Mouse (Mus musculus): Measurements from ENCODE around the gene Zbtb9. TPM values are rescaled to one million over a fixed set of nuclear protein-coding genes. Genes with fewer than 3 reads are reported as not detected.
A peak's percentile ranks its signal among the peaks of the same experiment; 100 is the strongest.

Gene Zbtb9
- polyA plus RNA-seq, 1 experiment from 2014 or later: 17.6 TPM

- H3K4me1 ChIP-seq: no peaks in the 10 kb centered on the region
- H3K9ac ChIP-seq: no peak overlapping the region
- 66% methylated on average over 11 of the region's 11 CpGs for WGBS
- 0 out of 2 replicates have a peak, but pooled peaks cover 4% of the 10 kb centered on the region for H3K36me3 ChIP-seq
- H3K4me2 ChIP-seq (replicated peaks): no peak overlapping the region
- H3K4me3 ChIP-seq: no peak overlapping the region
- H3K27ac ChIP-seq: no peak overlapping the region
- H3K27me3 ChIP-seq (replicated peaks): no peaks in the 10 kb centered on the region
- ATAC-seq (ENCODE audit: low FRiP score, low read depth): no peak
- no peaks in the 10 kb centered on the region for H3K9me3 ChIP-seq
These were observed 32.7 kb downstream of the Zbtb9 start for GRCm38 (mm10) chr17:27005644-27006043.

DNA sequence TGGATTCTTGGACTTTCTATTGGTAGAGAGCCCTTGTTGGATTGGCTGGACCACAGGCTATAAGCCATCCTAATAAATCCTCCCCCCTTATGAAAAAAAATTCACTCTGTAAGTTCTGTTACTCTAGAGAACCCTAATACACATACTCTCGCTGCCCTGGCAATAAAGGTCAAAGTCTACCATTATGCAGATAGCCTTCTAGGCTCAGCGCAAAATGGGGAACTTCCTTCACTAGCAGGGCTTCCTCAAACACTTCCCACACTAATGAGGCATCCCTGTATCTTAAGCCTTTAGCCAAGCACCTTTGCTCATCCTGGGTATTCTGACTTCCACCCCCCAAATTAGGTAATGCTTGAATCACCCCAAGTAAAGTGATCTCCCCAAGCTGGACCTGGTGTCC is 35.3 kb downstream of the Zbtb9 start:
- Histone ChIP-seq H3K27me3 (replicated peaks) (no peaks in the 10 kb centered on the region), H3K9ac (no peak overlapping the region), H3K4me1 (peaks cover 9% of the 10 kb centered on the region), H3K9me3 (no peaks in the 10 kb centered on the region), H3K36me3 (no peaks in the 10 kb centered on the region), H3K4me3 (no peak overlapping the region), H3K4me2 (replicated peaks) (no peak overlapping the region), H3K27ac (no peak overlapping the region)
- 82% methylated on average over 2 of the region's 2 CpGs for WGBS
- ATAC-seq (ENCODE audit: low FRiP score, low read depth): no peak

DNA sequence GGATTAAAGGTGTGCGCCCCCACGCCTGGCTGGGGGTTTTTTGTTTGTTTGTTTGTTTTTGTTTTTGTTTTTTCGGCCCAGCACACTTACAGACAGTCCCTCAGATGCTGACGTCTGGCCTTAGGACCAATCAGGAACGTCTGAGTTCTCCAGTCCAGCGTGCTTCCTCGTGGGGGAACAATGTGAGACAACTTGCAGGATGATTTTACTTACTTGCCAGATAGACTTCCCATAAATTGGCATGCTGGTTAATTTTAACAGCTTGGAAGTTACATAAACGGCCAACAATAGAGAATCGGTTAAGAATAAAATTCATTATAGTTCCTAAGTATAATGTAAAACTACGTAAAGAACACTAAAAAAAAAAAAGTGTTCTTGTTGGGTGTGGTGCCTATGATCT is 38.2 kb downstream of the Zbtb9 start:
- H3K27me3 ChIP-seq (replicated peaks): no peaks in the 10 kb centered on the region
- 89% methylated on average over 10 of the region's 10 CpGs for WGBS
- no peak for ATAC-seq (ENCODE audit: low FRiP score, low read depth)

DNA sequence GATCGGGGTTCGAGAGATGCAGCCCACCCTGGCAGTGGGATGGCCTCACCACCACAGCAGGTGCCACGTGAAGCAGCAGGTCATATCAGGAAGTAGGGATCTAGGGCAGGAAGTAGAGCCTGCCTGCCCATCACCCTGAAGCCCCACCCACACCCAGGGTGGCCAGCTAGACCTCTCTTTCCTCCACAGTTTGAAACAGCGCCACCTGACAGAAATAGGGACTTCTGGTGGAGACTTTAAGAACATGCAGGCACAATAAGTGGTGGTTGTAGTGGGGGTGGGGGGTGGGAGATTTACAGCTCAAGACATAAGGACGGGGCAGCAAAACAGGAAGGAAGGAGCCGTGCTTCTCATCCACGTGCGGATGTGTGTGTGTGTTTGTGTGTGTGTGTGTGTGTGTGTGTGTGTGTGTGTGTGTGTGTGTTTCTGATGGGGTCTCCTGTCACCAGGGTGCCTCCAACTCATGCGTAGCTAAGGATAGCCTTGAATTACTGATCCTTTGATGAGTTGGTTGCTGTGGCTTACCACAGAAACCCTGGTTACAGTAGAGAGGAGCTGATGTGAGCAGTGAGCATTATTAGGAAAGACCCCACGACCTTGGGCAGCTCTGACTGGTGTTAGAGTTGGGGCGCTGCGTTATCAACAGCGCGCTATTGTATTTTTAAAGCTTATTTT is 39.2 kb downstream of the Zbtb9 start:
- H3K27ac ChIP-seq: no peak overlapping the region
- no peaks in the 10 kb centered on the region for H3K27me3 ChIP-seq (replicated peaks)
- H3K4me1 ChIP-seq: peaks cover 9% of the 10 kb centered on the region
- peak overlapping the region; percentile 0; the same call in 1 of the 2 replicates for H3K4me2 ChIP-seq (replicated peaks)
- H3K9ac ChIP-seq: no peak overlapping the region
- no peaks in the 10 kb centered on the region for H3K36me3 ChIP-seq
- no peak overlapping the region for H3K4me3 ChIP-seq
- no peaks in the 10 kb centered on the region for H3K9me3 ChIP-seq
- no peak for ATAC-seq (ENCODE audit: low FRiP score, low read depth)
- 54% methylated on average over 14 of the region's 14 CpGs for WGBS

More for the DNA sequence above, 38.2 kb downstream of the Zbtb9 start:
- Histone ChIP-seq H3K4me3 (no peak overlapping the region), H3K9ac (no peak overlapping the region), H3K4me2 (replicated peaks) (no peak overlapping the region), H3K9me3 (no peaks in the 10 kb centered on the region), H3K36me3 (no peaks in the 10 kb centered on the region), H3K27ac (no peak overlapping the region), H3K4me1 (peaks cover 9% of the 10 kb centered on the region)

DNA sequence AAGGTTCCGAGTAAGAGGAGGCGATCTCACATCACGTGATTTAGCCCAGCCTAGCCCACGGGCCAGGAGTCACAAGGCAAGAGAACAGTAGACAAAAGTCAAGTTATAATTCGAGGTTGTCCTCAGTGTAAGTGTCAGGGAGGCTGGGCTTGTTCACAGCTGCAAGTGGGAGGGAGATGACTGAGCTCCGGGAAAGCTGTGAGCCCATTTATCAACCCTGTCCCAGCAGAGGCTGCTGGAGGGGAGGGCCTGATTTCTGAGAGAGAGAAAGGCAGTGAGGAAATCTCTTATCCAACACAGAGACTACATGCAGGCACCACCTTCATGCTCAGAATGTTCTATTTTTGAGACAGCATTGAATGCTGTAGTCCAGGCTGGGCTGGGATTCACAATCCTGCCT is 39.9 kb downstream of the Zbtb9 start:
- no peak overlapping the region for H3K4me3 ChIP-seq
- H3K27ac ChIP-seq: no peak overlapping the region
- no peaks in the 10 kb centered on the region for H3K36me3 ChIP-seq
- H3K9ac ChIP-seq: no peak overlapping the region
- no peak for ATAC-seq (ENCODE audit: low FRiP score, low read depth)
- no peaks in the 10 kb centered on the region for H3K9me3 ChIP-seq
- H3K4me1 ChIP-seq: peaks cover 13% of the 10 kb centered on the region
- 22% methylated on average over 6 of the region's 6 CpGs for WGBS
- H3K27me3 ChIP-seq (replicated peaks): no peaks in the 10 kb centered on the region
- H3K4me2 ChIP-seq (replicated peaks): peak overlapping the region; percentile 0; the same call in 1 of the 2 replicates

DNA sequence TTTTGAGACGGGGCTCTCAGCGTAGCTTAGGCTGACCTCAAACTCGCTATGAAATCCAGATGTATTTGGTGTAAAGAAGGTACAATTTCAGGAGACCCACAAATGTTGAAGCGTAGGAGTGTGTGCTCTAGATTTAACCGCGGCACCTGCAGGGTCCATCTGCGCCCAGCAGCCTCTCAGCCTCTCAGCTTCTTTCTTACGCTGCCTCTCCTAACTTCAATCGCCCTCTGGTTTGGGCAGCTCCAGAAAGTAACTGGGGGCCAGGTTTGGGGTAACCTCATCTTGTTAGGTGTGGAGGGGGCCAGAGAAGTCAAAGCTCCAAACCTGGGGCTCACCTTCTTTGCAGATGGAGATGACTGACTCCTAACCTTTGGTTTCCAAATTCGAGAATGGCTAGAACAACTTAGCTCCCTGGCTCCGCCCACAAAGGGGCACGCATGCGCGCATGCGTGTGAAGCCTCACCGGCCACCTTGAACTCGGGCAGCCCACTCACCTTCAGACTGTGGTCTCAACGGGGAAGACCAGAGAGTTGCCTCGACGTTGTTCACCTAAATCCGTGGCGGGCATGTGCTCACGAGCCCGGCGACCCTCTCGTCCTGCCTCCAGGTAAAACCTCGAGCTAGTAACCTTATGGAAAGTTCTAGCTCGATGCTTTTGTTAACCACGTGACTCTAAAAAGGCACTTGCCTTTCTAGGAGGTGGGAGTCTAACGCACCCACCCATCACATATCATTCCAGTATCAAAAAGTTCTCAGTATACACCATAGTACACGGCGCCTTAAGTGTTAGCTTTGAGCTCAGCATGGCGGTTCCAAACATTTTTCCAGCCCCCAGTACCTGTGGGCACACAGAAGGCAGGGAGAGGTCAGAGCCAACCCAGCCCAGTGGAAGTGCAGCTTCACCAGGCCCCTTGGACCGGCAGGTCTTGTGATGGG is 44.9 kb downstream of the Zbtb9 start:
- peak overlapping the region; percentile 37 for H3K4me3 ChIP-seq
- peak overlapping the region; percentile 36; the same call in 1 of the 2 replicates for H3K9ac ChIP-seq
- H3K4me1 ChIP-seq: peaks cover 9% of the 10 kb centered on the region
- H3K27ac ChIP-seq: no peak overlapping the region
- H3K9me3 ChIP-seq: no peaks in the 10 kb centered on the region
- peaks cover 34% of the 10 kb centered on the region for H3K36me3 ChIP-seq
- no peaks in the 10 kb centered on the region for H3K27me3 ChIP-seq (replicated peaks)
- peak overlapping the region; percentile 68 for H3K4me2 ChIP-seq (replicated peaks)
- ATAC-seq (ENCODE audit: low FRiP score, low read depth): peak; percentile 79
- WGBS: 7% methylated on average over 34 of the region's 34 CpGs

DNA sequence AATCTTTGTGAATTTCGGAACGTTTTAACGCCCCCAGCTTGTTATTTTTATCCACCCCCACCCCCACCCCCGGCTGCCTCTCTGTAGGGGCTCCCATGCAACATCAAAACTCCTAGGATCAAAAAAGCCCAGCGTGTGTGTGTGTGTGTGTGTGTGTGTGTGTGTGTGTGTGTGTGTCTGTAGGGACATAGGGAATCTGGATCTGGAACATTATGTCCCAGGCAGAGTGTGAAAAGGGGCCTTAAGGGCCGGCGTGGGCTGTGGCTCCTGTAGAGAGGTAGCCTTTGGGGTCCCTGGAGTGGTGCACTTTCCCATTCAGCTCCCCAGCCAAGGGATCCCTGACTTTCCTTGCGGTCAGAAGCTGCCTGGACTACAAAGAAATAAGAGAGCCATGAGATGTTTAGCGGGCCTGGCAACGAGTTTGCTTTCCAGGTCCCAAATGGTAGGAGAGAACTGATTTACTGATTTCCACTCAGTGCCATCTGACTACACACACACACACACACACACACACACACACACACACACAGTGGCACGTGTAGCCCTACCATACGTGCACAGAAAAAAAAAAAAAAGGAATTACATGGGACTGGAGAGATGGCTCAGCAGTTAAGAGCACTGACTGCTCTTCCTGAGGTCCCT is 45.7 kb downstream of the Zbtb9 start:
- peak overlapping the region; percentile 36; the same call in 1 of the 2 replicates for H3K9ac ChIP-seq
- H3K4me3 ChIP-seq: no peak overlapping the region; the same call in 1 of the 2 replicates
- peak overlapping the region; percentile 68 for H3K4me2 ChIP-seq (replicated peaks)
- peaks cover 42% of the 10 kb centered on the region for H3K36me3 ChIP-seq
- whole genome bisulfite sequencing: 41% methylated on average over 12 of the region's 12 CpGs
- H3K9me3 ChIP-seq: no peaks in the 10 kb centered on the region
- ATAC-seq (ENCODE audit: low FRiP score, low read depth): no peak
- H3K27me3 ChIP-seq (replicated peaks): no peaks in the 10 kb centered on the region
- H3K4me1 ChIP-seq: peaks cover 7% of the 10 kb centered on the region
- H3K27ac ChIP-seq: no peak overlapping the region

GRCm38 (mm10) chr17:27021076-27021475 is 48.1 kb downstream of the Zbtb9 start:
- H3K27me3 ChIP-seq (replicated peaks): no peaks in the 10 kb centered on the region
- no peak overlapping the region for H3K27ac ChIP-seq
- peaks cover 7% of the 10 kb centered on the region for H3K4me1 ChIP-seq
- H3K9me3 ChIP-seq: no peaks in the 10 kb centered on the region
- H3K4me2 ChIP-seq (replicated peaks): no peak overlapping the region
- no peak overlapping the region for H3K4me3 ChIP-seq
- WGBS: 93% methylated on average over 13 of the region's 14 CpGs
- peaks cover 65% of the 10 kb centered on the region for H3K36me3 ChIP-seq
- ATAC-seq (ENCODE audit: low FRiP score, low read depth): no peak
- H3K9ac ChIP-seq: no peak overlapping the region

DNA sequence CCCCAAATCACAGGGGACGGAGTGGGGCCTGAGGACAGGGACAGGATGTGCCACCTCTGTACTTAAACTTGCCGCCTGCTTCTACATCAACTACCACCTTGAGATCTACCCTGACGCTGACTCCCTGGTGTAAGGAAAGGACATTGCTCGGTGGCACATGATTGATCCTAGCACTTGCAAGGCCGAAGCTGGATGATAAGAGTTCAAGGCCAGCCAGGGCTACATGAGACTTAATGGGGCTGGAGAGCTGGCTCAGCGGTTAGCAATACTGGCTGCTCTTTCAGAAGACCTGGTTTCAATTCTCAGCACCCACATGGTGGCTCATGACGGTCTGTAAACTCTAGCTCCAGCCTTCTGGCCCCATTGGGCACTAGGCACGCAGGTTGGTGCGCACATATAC is 48.8 kb downstream of the Zbtb9 start:
- H3K4me2 ChIP-seq (replicated peaks): no peak overlapping the region
- H3K27ac ChIP-seq: no peak overlapping the region
- H3K9ac ChIP-seq: no peak overlapping the region
- no peaks in the 10 kb centered on the region for H3K9me3 ChIP-seq
- H3K4me1 ChIP-seq: peaks cover 7% of the 10 kb centered on the region
- no peak overlapping the region for H3K4me3 ChIP-seq
- no peak for ATAC-seq (ENCODE audit: low FRiP score, low read depth)
- H3K36me3 ChIP-seq: peaks cover 67% of the 10 kb centered on the region
- H3K27me3 ChIP-seq (replicated peaks): no peaks in the 10 kb centered on the region
- 96% methylated on average over 9 of the region's 9 CpGs for WGBS

GRCm38 (mm10) chr17:27023342-27023741 is 50.4 kb downstream of the Zbtb9 start:
- no peak overlapping the region for H3K4me2 ChIP-seq (replicated peaks)
- no peak for ATAC-seq (ENCODE audit: low FRiP score, low read depth)
- H3K36me3 ChIP-seq: peaks cover 67% of the 10 kb centered on the region
- H3K27me3 ChIP-seq (replicated peaks): no peaks in the 10 kb centered on the region
- H3K9ac ChIP-seq: no peak overlapping the region
- no peak overlapping the region for H3K27ac ChIP-seq
- no peak overlapping the region for H3K4me3 ChIP-seq
- 97% methylated on average over 4 of the region's 4 CpGs for WGBS
- peaks cover 10% of the 10 kb centered on the region for H3K4me1 ChIP-seq
- no peaks in the 10 kb centered on the region for H3K9me3 ChIP-seq

DNA sequence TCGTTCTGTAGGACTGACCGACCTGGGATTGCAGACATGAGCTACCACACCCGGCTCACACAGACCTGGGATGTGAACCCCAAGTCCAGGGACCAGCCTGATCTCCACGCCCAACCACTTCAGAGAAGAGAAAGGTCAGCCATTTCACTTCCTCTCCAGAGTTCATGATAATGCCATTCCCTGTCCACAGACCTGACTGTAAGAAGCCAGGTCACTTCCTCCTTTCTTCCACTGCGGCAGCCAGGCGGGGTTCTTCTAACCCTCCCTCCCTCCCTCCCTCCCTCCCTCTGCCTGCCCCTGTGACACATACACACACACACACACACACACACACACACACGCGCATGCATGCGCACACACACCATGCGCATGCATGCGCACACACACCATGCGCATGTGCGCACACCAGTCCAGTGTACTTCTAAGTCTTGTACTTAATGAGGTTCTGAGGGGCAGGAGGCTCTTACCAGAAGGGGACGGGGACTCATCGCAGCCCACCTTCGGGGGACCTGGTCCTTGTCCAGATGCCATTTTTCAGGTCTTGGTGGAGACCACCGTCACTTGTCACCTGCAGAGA is 52.4 kb downstream of the Zbtb9 start:
- H3K27ac ChIP-seq: no peak overlapping the region
- H3K4me1 ChIP-seq: peaks cover 10% of the 10 kb centered on the region
- WGBS: 95% methylated on average over 17 of the region's 17 CpGs
- H3K9me3 ChIP-seq: no peaks in the 10 kb centered on the region
- no peak overlapping the region for H3K9ac ChIP-seq
- H3K4me3 ChIP-seq: no peak overlapping the region
- peaks cover 57% of the 10 kb centered on the region for H3K36me3 ChIP-seq
- no peak for ATAC-seq (ENCODE audit: low FRiP score, low read depth)
- H3K4me2 ChIP-seq (replicated peaks): no peak overlapping the region
- no peaks in the 10 kb centered on the region for H3K27me3 ChIP-seq (replicated peaks)

DNA sequence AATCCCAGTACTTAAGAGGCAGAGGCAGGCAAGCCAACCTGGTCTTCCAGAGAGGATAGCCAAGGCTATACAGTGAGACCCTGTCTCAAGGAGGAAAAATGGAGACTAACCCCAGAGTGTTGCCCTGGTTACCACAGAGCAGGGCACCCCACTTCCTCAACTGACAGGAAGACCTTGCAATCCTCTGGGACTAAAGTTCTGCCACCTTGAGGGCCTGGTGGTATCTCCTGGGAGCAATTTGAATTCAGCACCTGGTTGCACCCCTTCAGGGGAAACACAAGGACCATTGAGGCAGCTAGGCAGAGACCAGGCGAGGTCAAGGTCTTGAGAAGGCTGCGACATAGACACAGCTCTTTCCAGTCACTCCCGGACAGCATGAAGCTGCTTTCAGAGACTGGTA is 53.0 kb downstream of the Zbtb9 start:
- WGBS: 94% methylated on average over 3 of the region's 3 CpGs
- no peak for ATAC-seq (ENCODE audit: low FRiP score, low read depth)
- Histone ChIP-seq H3K4me3 (no peak overlapping the region), H3K9ac (no peak overlapping the region), H3K27ac (no peak overlapping the region), H3K4me1 (peaks cover 10% of the 10 kb centered on the region), H3K36me3 (peaks cover 52% of the 10 kb centered on the region), H3K27me3 (replicated peaks) (no peaks in the 10 kb centered on the region), H3K4me2 (replicated peaks) (no peak overlapping the region), H3K9me3 (no peaks in the 10 kb centered on the region)

Measured in neural tube, embryonic 12.5 days (tissue).